Mouse (Mus musculus) ES-Bruce4 (cell line): ENCODE results near the gene Tnnt2.

Experiments
- CTCF ChIP-seq: IDR thresholded peaks from one replicate; pipeline ENCODE4 v1.8.1; 2011; ENCODE audit warnings: low read depth, low read length
- EP300 ChIP-seq: IDR thresholded peaks from 2 replicates; pipeline ENCODE4 v1.6.1; 2011; ENCODE audit warnings: low read depth, low read length; ENCODE audit not compliant: insufficient read depth
- POLR2A ChIP-seq: IDR thresholded peaks from one replicate; pipeline ENCODE4 v1.8.1; 2011; ENCODE audit warnings: low read length; ENCODE audit not compliant: insufficient read depth

GRCm38 (mm10) chr1:135846632-135847031 lies 10.5 kb downstream of the Tnnt2 start:
- no peak for TF ChIP-seq CTCF
- no peak for TF ChIP-seq POLR2A
- TF ChIP-seq EP300 = no peak
